Mouse (Mus musculus): ENCODE data around the gene Grik4. TPM values are rescaled to one million over a fixed set of nuclear protein-coding genes. Genes with fewer than 3 reads are reported as not detected.
A peak's percentile ranks its signal among the peaks of the same experiment; 100 is the strongest.

Gene Grik4
- total RNA-seq, 4 experiments from 2014 or later = 0.04 to 0.08 TPM; not detected in 2

DNA sequence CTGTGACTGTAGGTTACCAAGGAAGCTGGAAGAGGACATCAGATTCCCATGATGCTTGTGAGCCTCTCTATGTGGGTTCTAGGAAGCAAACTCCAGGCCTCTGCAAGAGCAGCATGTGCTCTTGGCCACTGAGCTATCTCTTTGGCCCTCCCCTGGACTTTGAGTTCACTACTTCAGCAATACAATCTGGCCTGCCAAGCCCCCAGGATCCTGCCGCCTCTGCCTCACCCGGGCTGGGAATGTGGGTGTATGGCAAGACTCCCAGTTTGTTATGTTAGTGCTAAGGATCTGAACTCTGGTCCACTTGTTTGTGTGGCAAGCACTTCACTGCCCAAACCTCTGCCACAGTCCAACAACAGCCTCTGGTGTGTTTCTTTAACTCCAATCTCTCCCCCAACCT is 193.1 kb downstream of the Grik4 start:
- DNase-seq (ENCODE audit: low spot score in 2 of 2) = no peak

DNA sequence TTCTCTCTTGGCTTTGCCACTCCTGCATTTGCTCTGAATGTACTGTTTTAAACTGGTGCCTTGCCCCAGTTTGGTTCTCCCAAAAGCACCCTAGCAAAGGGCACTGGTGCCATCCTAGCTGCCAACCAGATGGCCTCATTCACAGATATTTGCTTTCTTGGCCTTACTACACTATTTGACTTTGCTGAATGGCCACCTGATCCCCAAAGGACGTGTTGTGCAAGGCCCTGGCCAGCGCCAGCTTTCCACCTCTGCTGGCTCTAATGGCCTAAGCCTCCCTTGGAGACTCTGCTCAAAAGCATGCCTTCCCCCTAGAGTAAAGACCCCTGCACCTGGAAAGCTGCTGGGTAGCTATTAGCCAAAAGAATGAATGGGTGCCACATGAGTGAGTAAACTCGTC is 194.1 kb downstream of the Grik4 start:
- peak in 1 of 2 experiments; percentile 19 for DNase-seq (ENCODE audit: low spot score in 2 of 2)

DNA sequence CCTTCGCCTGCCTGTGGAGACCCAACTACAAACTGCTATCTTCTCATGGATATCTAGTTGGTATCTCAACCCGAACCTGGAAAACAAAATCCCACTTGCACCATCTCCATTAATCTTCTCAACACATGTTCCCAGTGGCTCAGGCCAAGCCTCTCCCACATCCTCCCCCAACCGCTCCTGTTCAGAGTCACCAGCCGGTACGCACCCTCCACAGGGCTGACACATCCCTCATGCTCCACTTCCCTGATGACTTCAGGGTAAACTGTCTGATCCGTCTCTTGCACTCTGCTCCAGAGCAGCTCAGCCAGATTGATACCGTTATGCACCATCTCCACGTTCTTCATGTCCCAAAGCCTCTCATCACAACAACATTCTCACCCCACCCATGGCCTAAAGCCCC is 198.3 kb downstream of the Grik4 start:
- no peak for DNase-seq (ENCODE audit: low spot score in 2 of 2)

DNA sequence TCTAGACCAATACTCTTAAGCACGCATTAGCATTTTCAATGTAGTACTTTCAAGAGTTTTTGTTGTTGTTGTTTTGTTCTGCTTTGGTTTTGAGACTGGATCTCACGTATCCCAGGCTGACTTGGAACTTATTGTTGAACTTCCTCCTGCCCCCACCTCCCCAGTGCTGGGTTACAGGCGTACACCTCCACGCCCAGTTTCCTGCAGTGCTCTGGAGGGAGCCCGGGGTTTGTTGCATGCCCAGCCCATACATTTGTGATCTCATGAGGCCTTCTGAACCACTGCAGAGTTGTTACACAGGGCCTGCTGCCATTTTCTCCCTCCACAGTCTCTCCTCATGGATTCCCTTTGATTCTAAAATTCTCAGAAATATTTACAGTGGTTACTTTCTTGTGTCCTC is 201.9 kb downstream of the Grik4 start:
- DNase-seq (ENCODE audit: low spot score in 2 of 2) = no peak

DNA sequence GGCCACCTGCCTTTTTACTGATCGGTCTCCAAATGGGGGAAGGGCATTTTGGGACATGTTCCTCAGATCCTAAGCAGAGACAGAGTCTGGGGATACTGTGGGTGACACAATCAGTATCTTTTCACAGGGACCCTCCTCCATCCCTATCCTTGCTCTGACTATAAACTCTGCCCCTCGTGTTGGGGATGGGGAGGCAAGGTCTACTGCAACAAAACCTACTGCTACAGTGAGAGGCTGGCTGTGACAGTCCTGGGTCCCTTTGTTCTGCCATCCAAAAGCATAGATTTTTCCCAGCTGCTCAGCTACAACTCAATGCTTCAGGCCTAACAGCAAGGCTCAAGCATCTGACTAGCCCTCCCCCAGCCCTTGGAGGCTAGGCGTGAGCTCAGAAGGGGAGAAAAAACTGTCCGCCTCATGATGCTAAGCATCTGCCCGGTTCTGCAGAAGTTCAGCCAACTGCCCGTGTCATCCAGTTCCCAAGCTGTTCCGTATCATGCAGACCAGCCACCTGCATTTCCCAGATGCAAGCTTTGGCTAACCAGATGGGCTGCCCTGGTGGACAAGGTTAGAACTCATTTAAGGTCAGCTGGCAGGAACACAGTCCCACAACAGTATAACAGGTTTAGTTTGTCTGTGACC is 207.5 kb downstream of the Grik4 start:
- DNase-seq (ENCODE audit: low spot score in 2 of 2) = no peak

DNA sequence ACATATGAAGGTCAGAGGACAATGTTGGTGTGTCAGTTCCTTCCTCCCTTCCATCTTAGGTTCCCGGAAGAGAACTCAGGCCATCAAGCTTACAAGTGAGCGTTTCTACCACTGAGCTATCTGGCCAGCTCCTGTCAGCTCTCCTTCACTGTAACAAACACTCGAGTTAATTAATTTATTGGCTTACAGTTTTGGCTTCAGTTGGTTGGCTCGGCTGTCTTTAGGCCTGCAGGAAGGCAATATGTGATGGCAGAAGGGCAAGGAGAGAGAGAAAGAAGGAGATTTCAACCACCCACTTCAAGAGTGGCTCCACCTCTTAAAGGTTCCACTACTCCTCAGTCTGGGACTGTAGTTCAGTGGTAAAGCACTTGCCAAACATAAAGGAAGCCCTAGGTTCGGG is 209.2 kb downstream of the Grik4 start:
- no peak for DNase-seq (ENCODE audit: low spot score in 2 of 2)

DNA sequence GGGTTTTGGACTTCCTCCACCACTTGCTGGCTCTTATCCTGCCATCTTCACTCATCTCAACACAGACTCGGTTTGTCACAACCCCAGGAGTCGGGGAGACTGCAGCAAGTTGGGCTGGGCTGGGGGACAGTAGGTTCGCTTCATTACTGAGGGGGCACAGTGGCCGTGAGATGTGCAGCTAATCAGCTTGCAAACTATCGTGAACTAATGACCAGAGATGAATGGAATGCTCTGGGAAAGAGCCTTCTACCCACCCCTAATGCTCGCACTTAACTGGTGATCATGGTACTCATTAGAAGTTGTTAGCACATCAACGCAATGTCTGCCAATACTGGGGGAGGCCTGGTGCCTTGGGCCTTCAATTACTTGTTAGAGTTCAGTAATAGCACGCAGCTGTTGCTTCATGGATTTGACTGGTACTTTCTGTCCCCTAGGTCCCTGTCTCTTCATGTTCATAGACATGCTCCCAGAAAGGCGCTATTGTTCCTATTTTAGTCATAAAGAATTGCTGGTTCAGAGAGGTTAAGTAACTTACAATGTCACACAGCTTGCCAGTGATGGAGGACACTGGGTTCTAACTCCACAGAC is 211.5 kb downstream of the Grik4 start:
- no peak for DNase-seq (ENCODE audit: low spot score in 2 of 2)

DNA sequence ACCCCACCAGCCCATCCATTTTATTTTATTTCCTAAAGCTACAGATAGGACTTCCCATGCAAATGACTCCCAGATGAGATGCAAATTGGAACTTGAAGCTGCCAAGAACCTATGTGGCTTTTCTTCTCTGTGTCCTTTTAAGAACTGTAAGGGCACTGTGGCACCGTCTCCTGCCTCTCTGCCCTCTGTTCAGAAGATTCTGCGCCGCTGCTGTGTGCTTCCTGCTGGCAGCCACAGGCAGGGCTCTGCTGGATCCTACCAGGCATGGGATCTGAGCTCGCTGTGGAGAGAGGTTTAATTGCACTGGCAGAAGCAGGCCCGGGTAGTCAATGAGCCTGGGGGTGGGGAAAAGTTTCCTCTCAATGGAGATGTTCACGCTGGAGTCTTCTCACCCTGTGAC is 215.8 kb downstream of the Grik4 start:
- no peak for DNase-seq (ENCODE audit: low spot score in 2 of 2)

DNA sequence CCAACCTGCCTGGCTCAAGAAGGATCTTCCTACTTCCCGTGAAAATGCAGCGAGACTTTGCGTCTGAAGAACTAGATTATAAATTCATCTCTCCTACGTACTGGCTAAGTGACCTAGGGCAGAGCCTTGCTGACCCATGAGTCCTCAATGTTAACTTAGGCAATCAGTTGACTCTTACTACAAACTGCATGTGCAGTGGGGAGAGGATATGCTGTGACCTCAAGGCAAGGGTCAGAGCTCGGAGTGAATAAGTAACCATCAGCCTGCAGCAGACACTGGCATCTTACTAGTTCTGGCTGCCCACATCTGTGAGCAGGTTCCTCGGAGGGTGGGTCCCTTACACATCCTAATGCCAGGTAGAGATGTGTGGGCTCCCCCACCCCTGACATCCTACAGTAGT is 216.6 kb downstream of the Grik4 start:
- no peak for DNase-seq (ENCODE audit: low spot score in 2 of 2)

DNA sequence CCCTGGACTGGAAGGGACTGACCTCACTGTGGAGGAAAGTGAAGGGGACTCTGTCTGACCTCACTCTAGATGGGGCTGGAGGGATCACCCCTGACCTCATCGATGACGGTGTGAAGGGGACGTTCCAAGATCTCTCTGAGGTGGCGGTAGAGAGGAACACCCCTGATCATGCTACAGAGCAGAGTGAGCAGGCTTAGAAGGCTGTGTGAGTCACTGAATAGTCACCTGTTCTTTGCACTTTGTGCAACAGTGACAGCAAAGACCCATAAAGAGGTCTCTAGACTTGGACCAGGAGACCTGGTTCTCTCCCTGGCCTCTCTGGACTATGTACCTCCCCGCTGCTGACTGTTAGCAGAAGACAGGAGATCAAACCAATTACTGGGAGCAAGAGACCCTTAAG is 217.1 kb downstream of the Grik4 start:
- no peak for DNase-seq (ENCODE audit: low spot score in 2 of 2)

DNA sequence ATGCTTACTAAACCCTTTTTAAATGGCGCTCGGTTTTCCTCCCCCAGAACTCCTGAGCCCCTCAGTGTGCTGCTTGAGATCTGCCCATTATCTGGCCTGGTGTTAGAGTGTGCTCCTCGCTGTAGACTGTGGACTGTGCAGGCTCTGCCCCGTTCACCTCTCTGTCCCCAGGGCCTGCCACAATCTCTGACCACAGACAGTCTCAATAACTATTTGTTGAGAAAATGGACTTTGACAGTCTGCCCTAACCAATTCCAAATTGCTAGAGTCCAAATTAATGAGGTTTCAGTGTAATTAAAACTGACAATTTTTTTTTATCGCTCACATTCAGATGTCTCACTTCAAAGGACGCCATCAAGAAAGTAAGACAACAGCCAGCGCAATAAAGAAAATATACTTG is 220.2 kb downstream of the Grik4 start:
- DNase-seq (ENCODE audit: low spot score in 2 of 2) = no peak

DNA sequence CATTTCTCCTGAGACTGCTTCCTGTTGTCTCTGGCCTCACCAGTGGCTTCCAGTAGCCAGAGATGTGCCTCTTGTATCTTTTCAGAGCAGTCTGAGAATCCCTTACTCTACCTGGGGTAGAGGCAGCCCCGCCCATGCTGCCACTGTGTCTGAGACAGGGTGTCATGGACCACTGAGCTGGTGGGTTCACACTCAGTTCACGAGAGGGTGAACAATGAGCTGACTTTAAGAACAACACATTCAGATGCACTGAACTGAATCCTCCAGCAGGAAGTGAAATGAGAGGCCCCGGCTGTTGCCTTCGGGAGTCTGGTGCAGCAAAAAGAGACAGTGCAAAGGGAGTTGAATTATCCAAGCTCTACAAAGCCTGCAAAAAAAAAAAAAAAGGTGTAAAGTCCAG is 221.8 kb downstream of the Grik4 start:
- DNase-seq (ENCODE audit: low spot score in 2 of 2) = no peak

DNA sequence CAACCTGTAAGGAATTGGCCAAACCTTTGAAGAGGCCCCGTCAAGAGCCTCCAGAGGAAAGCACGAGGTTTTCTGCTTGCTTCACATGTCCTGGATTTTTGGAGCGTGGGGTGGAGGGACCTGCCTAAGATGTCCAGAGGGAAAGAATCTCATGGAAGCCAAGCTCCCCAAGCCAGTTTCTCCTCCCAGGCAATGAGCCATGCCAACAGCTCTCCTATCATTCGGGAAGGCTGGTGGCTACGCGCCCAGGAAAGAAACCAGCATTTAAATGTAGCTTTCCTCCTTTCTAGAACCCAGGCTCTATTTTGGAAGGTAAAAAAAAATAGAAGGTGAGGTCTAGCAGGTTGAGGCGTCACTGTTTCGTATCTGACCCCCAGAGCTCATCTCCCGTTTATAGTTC is 222.6 kb downstream of the Grik4 start:
- DNase-seq (ENCODE audit: low spot score in 2 of 2) = no peak

DNA sequence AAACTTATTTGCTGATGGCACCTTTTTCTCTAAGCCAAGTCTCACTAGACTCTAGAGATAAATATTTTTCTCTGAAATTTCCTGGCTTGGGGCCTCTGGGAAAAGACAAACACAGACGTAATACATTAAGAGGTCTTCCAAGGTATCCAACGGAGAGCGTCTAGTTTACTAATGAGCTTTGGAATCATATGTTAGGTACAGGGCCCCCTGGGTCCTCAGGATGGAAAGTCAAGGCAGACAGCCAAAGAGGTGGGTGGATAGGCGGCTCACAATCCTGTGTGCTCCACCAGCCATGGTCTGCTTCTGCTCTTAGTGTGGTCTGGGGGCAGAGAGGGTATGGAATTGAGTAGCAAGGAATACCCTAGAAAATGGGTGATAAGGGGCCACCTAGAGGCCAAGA is 223.1 kb downstream of the Grik4 start:
- no peak for DNase-seq (ENCODE audit: low spot score in 2 of 2)

DNA sequence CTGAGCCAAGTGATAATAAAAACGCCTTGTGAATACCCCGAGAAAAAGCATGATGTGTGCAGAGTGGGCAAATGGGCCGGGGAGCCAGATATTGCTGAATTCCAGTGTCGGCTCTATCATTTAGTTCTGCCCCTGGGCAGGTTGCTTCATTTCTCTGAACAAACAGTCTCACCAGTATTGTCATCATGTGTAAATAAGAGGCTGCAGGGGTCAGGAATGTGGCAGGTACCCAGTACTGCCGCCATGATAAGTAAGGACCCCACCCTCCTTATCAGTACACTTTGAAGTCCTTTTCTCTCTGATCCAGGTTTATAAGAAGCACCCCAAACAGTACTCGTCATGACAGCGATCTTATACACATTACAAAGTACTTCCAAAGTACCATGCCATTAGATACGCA is 230.4 kb downstream of the Grik4 start:
- no peak for DNase-seq (ENCODE audit: low spot score in 2 of 2)

DNA sequence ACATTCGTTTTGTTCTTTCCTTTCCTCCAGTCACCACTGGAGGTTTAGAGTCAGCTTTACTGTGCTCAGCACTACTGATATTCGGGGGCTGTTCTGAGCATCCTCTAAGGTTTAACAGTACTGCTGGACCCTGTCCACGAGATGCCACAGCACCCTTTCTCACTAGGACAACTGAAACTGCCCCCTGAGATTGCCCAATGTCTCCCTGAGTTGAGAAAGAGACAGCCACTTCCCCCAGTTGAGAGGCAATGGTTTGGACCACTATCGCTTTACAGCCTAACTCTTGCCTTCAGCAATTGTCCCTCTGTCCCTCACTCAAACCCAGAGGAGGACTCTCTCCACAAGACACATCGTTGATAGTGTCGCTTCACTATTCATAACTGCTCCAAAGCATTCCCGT is 238.4 kb downstream of the Grik4 start:
- no peak for DNase-seq (ENCODE audit: low spot score in 2 of 2)

DNA sequence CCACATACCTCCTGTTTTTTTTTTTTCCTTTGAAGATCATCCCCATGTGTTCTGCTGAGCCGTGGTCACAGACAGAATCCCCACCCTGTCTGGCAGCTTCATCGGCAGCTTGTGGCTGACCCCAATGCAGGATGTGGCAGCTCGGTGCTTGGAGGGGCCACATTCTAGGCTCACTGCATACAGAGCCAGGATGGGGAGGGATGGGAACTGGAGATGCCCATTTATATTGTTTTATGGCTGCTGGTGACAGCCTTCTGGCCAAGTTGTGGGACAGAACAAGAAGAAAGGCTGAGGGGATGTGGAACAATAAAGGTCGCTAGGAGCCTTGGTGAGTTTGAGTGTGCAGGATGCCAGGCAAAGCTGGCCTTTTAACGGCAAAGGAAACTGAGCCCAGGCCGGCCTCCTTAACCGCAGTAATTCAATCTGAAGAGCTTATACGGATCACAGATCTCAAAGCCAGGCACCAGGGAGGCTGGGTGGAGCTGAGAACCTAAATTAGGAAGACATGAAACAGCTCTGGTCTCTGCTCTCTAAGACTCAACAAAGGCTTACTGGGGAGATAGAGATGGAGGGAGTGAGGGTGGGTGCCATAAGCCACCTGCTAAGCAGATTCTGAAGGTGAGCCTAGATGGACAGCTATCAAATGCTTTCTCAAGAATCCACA is 241.0 kb downstream of the Grik4 start:
- DNase-seq (ENCODE audit: low spot score in 2 of 2) = no peak

DNA sequence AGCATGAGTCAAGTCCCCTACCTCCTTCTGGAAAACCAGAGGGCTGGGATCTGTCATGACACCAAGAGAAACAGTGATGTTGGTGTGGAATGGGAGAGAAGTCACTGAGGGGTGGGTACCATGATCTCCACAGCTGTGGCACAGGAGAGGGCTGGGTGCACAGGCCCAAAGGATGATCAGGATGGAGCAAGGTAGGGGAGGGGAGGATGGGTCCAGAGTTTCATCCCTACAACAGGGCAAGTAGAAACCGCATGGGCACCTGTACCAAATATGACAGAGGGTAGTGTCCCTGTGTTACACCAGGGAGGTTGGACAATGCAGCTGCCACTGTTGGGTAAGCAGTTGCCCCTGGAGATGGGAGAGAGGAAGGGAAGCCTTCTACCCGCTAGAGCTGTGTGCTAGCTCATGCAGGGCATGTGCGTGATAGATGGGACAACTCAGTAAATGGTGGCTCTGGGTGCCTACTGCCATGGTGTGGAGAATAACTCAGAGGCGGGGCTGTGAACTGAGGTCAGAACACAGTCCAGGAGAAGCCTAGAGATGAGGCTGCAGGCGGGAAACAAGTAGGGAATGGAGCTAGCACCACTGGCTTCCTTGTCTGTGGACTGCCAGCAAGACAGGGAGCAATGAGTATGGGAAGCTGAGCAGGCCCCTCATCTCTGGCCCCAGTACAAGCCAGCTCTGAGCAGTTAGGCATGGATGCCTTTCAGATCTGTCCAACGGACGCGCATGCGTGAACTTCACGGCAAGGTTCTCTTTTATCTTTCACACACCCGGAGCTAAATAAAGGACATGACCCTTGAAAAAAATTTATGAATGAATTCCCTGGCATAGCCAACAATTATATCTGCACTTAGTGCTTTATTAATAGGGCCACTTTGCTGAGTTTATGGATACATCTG is 241.8 kb downstream of the Grik4 start:
- no peak for DNase-seq (ENCODE audit: low spot score in 2 of 2)

DNA sequence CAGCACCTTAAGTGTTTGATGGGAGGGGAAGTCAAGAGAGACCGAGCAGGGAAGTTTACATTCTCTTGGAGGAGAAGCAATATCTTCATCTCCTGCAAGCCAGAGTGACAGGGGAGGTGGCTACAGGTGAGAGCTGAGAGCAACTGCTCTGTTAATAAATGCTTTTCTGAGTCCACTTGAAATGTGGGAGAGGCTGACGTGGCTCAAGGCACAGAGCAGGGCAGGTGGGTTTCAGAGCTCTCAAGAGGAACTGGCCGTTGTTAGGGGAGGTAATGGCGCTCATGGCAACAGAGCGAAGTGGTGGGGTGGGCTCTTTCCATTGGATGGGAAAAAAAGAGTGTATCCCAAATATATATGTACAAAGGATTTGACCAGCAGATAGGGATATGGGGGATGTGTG is 242.6 kb downstream of the Grik4 start:
- DNase-seq (ENCODE audit: low spot score in 2 of 2) = no peak

DNA sequence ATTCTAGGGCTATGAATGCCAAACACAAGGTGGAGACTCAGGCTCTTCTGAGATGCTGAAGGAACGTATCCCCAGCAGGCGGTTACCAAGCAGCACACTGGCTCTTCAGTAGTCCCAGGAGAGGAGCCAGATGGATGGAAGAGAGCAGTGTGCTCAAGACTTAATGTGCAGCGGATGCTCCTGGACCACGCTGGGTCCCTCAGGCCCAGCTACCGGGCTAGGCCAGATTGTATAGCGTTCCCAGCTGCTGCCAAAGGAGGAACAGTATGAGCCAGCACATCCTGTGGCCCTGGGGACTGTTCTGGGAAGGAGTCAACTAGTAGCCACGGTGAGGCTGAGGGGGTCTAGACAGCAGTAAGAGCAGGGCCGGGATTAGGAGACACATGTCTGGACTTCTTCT is 251.3 kb downstream of the Grik4 start:
- no peak for DNase-seq (ENCODE audit: low spot score in 2 of 2)

DNA sequence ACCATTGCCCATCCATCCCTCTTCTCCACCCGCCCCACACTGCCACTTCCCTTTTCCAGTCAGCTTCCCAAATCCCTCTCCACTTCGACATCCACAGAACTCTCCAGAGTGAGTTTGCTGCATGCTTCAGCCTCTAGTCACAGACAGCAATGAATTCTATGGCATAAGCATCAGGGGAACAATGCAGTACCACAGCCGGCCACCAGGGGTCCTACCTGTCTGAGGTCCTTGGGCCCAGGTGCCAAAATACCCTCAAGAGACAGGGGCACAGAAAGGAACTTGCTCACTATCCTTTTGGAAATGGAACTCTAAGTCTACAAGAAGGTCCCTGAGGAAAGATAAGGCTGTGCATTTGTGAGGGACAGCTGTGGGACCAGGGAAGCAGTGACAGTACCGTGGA is 256.1 kb downstream of the Grik4 start:
- DNase-seq (ENCODE audit: low spot score in 2 of 2) = peak; percentile 17 to 24

DNA sequence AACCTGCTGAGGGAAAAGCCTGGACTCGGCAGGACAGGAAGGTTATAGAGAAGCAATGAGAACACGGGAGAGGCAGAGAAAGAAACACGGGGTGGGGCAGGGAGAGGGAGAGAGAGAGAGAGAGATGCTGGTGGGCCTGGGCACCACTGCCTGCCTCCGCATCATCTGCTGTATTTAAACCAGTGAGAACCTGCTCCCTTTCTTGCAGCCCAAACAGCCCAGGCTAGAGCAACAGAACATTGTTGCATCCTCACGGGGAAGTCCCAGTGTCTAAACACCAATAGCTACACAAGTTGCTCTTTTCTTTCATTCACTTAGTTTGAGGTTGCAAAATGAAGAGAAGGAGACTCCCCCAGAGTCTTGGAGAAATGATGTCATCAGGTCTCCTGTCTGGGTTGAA is 258.2 kb downstream of the Grik4 start:
- DNase-seq (ENCODE audit: low spot score in 2 of 2) = no peak

All from gastrocnemius, adult 8-10 months (tissue).